Mouse (Mus musculus): ENCODE measurements around the gene Reep6.

The Reep6 gene

GRCm38 (mm10) chr10:80382641-80383365 is 53.0 kb downstream of the Reep6 start:
- intact Hi-C loops (cut with DNase I): no loop called here

- intact Hi-C loops (cut with DNase I): no loop called here
These were observed 53.7 kb downstream of the Reep6 start for GRCm38 (mm10) chr10:80383431-80383830.

GRCm38 (mm10) chr10:80384115-80384639 is 54.4 kb downstream of the Reep6 start:
- intact Hi-C loops (cut with DNase I): no loop called here

- intact Hi-C loops (cut with DNase I): no loop called here
These were observed 55.0 kb downstream of the Reep6 start for GRCm38 (mm10) chr10:80384709-80385108.

GRCm38 (mm10) chr10:80385310-80385709 is 55.6 kb downstream of the Reep6 start:
- intact Hi-C loops (cut with DNase I): no loop called here

Small RNAs within 50 kb of the gene (microRNA-seq; reads per million reads assigned to microRNA genes)
- 0 to 0.11 reads per million in 2 experiments for gene Gm22721
